13 mouse cellular contexts compared by ENCODE assay signal in genomic region chr13:15018811-15019745, GRCm38 (mm10).
DNase-seq lines count a peak whose midpoint lies in the region; ATAC-seq and TF ChIP-seq lines count a peak whose summit lies in the region.
"Had no signal": no experiment of that assay in that cellular context is flagged by ENCODE, and none has a peak within 500 bp of the region (broad histone marks: within the 10 kb centered on the region; RNA-seq: fewer than 3 reads in every experiment).

No protein-coding gene starts in this region.

- peak; percentile 1 for DNase-seq in forebrain, postnatal 0 days
- peak; percentile 8 for DNase-seq in brain, embryonic 14.5 days (ENCODE audit: low read depth)
- peak; percentile 42 to 57 for DNase-seq in heart, postnatal 10 days
- DNase-seq in kidney, postnatal 14 days: peak; percentile 8
- no peak for DNase-seq in left cerebral cortex, adult 18-20 months (ENCODE audit: low spot score in 2 of 2)
- DNase-seq in natural killer cell, adult 2 months (ENCODE audit: low spot score in 2 of 2): no peak
- DNase-seq: B cell, adult 2 months; cerebellum, postnatal 36 days had no signal

- no peaks in the 10 kb centered on the region for H3K4me1 ChIP-seq in forebrain, postnatal 0 days (ENCODE audit: insufficient read depth)
- H3K4me1 ChIP-seq in forebrain, embryonic 12.5 days: no peaks in the 10 kb centered on the region
- H3K4me1 ChIP-seq: forebrain, embryonic 10.5 days had no signal

- no peaks in the 10 kb centered on the region for H3K36me3 ChIP-seq in forebrain, postnatal 0 days (ENCODE audit: insufficient read depth)
- H3K36me3 ChIP-seq in forebrain, embryonic 12.5 days (replicated peaks): no peaks in the 10 kb centered on the region
- H3K36me3 ChIP-seq: forebrain, embryonic 10.5 days had no signal

- no peaks in the 10 kb centered on the region for H3K27me3 ChIP-seq in forebrain, postnatal 0 days (ENCODE audit: insufficient read depth, low read length)
- no peaks in the 10 kb centered on the region for H3K27me3 ChIP-seq in forebrain, embryonic 12.5 days

- no peak for TF ChIP-seq CTCF in forebrain, postnatal 0 days (IDR thresholded peaks at IDR 0.05; ENCODE audit: low read depth)
- no peak for TF ChIP-seq CTCF in brain, embryonic 14.5 days (IDR thresholded peaks at IDR 0.05; ENCODE audit: borderline replicate concordance, extremely low read depth, insufficient read depth, insufficient read length)

- H3K9me3 ChIP-seq in forebrain, postnatal 0 days (ENCODE audit: low read length): no peaks in the 10 kb centered on the region
- no peaks in the 10 kb centered on the region for H3K9me3 ChIP-seq in forebrain, embryonic 12.5 days
- H3K9me3 ChIP-seq: forebrain, embryonic 10.5 days had no signal

- 69% methylated on average over 16 of the region's 16 CpGs for WGBS in forebrain, postnatal 0 days
- WGBS in forebrain, embryonic 12.5 days: 74% methylated on average over 16 of the region's 16 CpGs

- ATAC-seq in forebrain, postnatal 0 days: no peak
- ATAC-seq in forebrain, embryonic 12.5 days (ENCODE audit: low FRiP score): no peak
- ATAC-seq in erythroblast, adult 5-6 weeks (replicated peaks; ENCODE audit: low FRiP score, poor library complexity, severe bottlenecking): no peak
- ATAC-seq: lung, postnatal 0 days had no signal

- no peak overlapping the region for H3K4me3 ChIP-seq in forebrain, postnatal 0 days (ENCODE audit: low read depth, low read length)
- no peak overlapping the region for H3K4me3 ChIP-seq in forebrain, embryonic 12.5 days (replicated peaks)
- H3K4me3 ChIP-seq: forebrain, embryonic 10.5 days had no signal

- no peak overlapping the region for H3K9ac ChIP-seq in forebrain, postnatal 0 days
- H3K9ac ChIP-seq in forebrain, embryonic 12.5 days: no peak overlapping the region

- TF ChIP-seq POLR2A in brain, embryonic 14.5 days (IDR thresholded peaks at IDR 0.05; ENCODE audit: borderline replicate concordance, extremely low read depth, insufficient read depth, insufficient read length, poor library complexity, severe bottlenecking): no peak

- intact Hi-C loops in heart, postnatal 10 days (cut with DNase I): no loop called here

- no peak overlapping the region for H3K4me2 ChIP-seq in forebrain, postnatal 0 days (ENCODE audit: low read depth)
- no peak overlapping the region for H3K4me2 ChIP-seq in forebrain, embryonic 12.5 days

- H3K27ac ChIP-seq in forebrain, postnatal 0 days (ENCODE audit: low read depth, low read length): no peak overlapping the region
- no peak overlapping the region for H3K27ac ChIP-seq in forebrain, embryonic 12.5 days
- H3K27ac ChIP-seq: forebrain, embryonic 10.5 days; stomach, postnatal 0 days had no signal

Comparison
In these comparisons a context has a peak if more than half of its experiments do, and no peak if none do; other contexts are left out.
1. DNase-seq: peak in forebrain, postnatal 0 days (single experiment), brain, embryonic 14.5 days (single experiment), heart, postnatal 10 days (2 of 2) and kidney, postnatal 14 days (single experiment); none in left cerebral cortex, adult 18-20 months (0 of 2) and natural killer cell, adult 2 months (0 of 2).